Mouse (Mus musculus) CH12.LX (cell line): ENCODE measurements around the gene Bcorl1. TPM values are rescaled to one million over a fixed set of nuclear protein-coding genes. Genes with fewer than 3 reads are reported as not detected.

Source experiments
- DNase-seq: peaks from one replicate; pipeline ENCODE4 v3.0.0-alpha.2; 2013; ENCODE audit errors: extremely low read depth
- H3K27ac ChIP-seq: 2 replicates; pipeline ENCODE4 v1.5.1; 2012; ENCODE audit warnings: low read depth, mild to moderate bottlenecking, control low read depth, moderate library complexity; ENCODE audit not compliant: insufficient read depth
- H3K27me3 ChIP-seq: replicated peaks from 2 replicates; pipeline ENCODE3; 2012; ENCODE audit warnings: inconsistent platforms
- H3K36me3 ChIP-seq, 2 experiments: replicated peaks in 1 of 2; 2 replicates each; pipeline versions ENCODE3 to v1.6.1; 2012; ENCODE audit warnings: inconsistent platforms in 1 of 2, low read length in 1 of 2, mild to moderate bottlenecking in 1 of 2, mixed read lengths in 1 of 2, moderate library complexity in 1 of 2; ENCODE audit not compliant: control insufficient read depth in 1 of 2, insufficient read depth in 1 of 2
- H3K4me1 ChIP-seq, 2 experiments: 2 replicates each; pipeline ENCODE4 v1.6.1; 2012; ENCODE audit warnings: inconsistent platforms in 1 of 2, moderate library complexity in 1 of 2; ENCODE audit not compliant: insufficient read depth in 2 of 2, control insufficient read depth in 1 of 2
- H3K4me2 ChIP-seq: 2 replicates; pipeline ENCODE4 v1.6.1; 2012; ENCODE audit warnings: low read depth, mild to moderate bottlenecking, control low read depth; ENCODE audit not compliant: poor library complexity, insufficient read depth, severe bottlenecking
- H3K4me3 ChIP-seq, 3 experiments: fragments of 150-350 bp in 1 of 3; sonication (generic) in 1 of 3; replicated peaks in 1 of 3; 2 replicates each; pipeline versions ENCODE3 to v1.5.1; 2011 to 2012; ENCODE audit warnings: low read depth in 2 of 3, low read length in 2 of 3, mild to moderate bottlenecking in 2 of 3, moderate library complexity in 2 of 3, control low read depth in 1 of 3, improper control_type of control experiment in 1 of 3, inconsistent platforms in 1 of 3, mixed read lengths in 1 of 3; ENCODE audit not compliant: poor library complexity in 1 of 3
- H3K79me2 ChIP-seq: replicated peaks from 2 replicates; pipeline ENCODE4 v1.6.1; 2012; ENCODE audit warnings: mild to moderate bottlenecking, moderate library complexity; ENCODE audit not compliant: control insufficient read depth, poor library complexity, insufficient read depth, severe bottlenecking; ENCODE audit errors: extremely low read depth
- H3K9ac ChIP-seq: 2 replicates; pipeline ENCODE4 v1.6.1; 2012; ENCODE audit warnings: low read depth, mild to moderate bottlenecking, control low read depth, moderate library complexity; ENCODE audit not compliant: insufficient read depth
- H3K9me3 ChIP-seq: replicated peaks from 2 replicates; pipeline ENCODE3; 2012; ENCODE audit warnings: low read length, inconsistent platforms, mixed read lengths
- BHLHE40 ChIP-seq: IDR thresholded peaks from 2 replicates; pipeline ENCODE4 v1.6.1; 2011; ENCODE audit warnings: mild to moderate bottlenecking, low read depth, low read length, improper control_type of control experiment
- CHD1 ChIP-seq: IDR thresholded peaks from 2 replicates; pipeline ENCODE4 v1.6.1; 2012; ENCODE audit warnings: low read depth, low read length, improper control_type of control experiment, inconsistent platforms
- CHD2 ChIP-seq: IDR thresholded peaks from 2 replicates; pipeline ENCODE4 v1.6.1; 2011; ENCODE audit warnings: low read length, improper control_type of control experiment
- CTCF ChIP-seq, 2 experiments: IDR thresholded peaks in 1 of 2; conservative IDR thresholded peaks in 1 of 2; 2 replicates each; pipeline ENCODE4 v1.5.1; 2011 to 2012; ENCODE audit warnings: low read depth in 2 of 2, low read length in 2 of 2, improper control_type of control experiment in 1 of 2, inconsistent platforms in 1 of 2, mild to moderate bottlenecking in 1 of 2, moderate library complexity in 1 of 2
- E2F4 ChIP-seq: IDR thresholded peaks from 2 replicates; pipeline ENCODE4 v1.6.1; 2011; ENCODE audit warnings: low read depth, low read length, improper control_type of control experiment; ENCODE audit not compliant: insufficient replicate concordance
- ELF1 ChIP-seq: IDR thresholded peaks from 2 replicates; pipeline ENCODE4 v1.6.1; 2014; ENCODE audit warnings: low read depth, mild to moderate bottlenecking, inconsistent platforms, low read length, improper control_type of control experiment
- EP300 ChIP-seq: IDR thresholded peaks from 2 replicates; pipeline ENCODE4 v1.6.1; 2011; ENCODE audit warnings: low read length, improper control_type of control experiment
- ETS1 ChIP-seq: conservative IDR thresholded peaks from 2 replicates; pipeline ENCODE4 v1.6.1; 2012; ENCODE audit warnings: low read depth, mild to moderate bottlenecking, inconsistent platforms, low read length, improper control_type of control experiment, moderate library complexity
- GABPA ChIP-seq: IDR thresholded peaks from 2 replicates; pipeline ENCODE4 v1.6.1; 2012; ENCODE audit warnings: low read depth, low read length, improper control_type of control experiment, inconsistent platforms; ENCODE audit not compliant: insufficient replicate concordance
- HCFC1 ChIP-seq: IDR thresholded peaks from 2 replicates; pipeline ENCODE4 v1.6.1; 2012; ENCODE audit warnings: low read depth, mild to moderate bottlenecking, inconsistent platforms, low read length, improper control_type of control experiment
- IRF4 ChIP-seq: IDR thresholded peaks from 2 replicates; pipeline ENCODE4 v1.6.1; 2014; ENCODE audit warnings: low read depth, mild to moderate bottlenecking, inconsistent platforms, low read length, improper control_type of control experiment
- JUN ChIP-seq: IDR thresholded peaks from 2 replicates; pipeline ENCODE4 v1.6.1; 2011; ENCODE audit warnings: low read depth, mild to moderate bottlenecking, low read length, improper control_type of control experiment, moderate library complexity; ENCODE audit not compliant: insufficient read depth
- JUND ChIP-seq: conservative IDR thresholded peaks from 2 replicates; pipeline ENCODE4 v1.6.1; 2011; ENCODE audit warnings: low read depth, low read length, improper control_type of control experiment
- KAT2A ChIP-seq: IDR thresholded peaks from 2 replicates; pipeline ENCODE4 v1.6.1; 2012; ENCODE audit warnings: low read length, improper control_type of control experiment, inconsistent platforms; ENCODE audit not compliant: insufficient replicate concordance
- MAFK ChIP-seq: IDR thresholded peaks from 2 replicates; pipeline ENCODE4 v1.6.1; 2011; ENCODE audit warnings: low read length, improper control_type of control experiment; ENCODE audit not compliant: insufficient replicate concordance
- MAX ChIP-seq: IDR thresholded peaks from 2 replicates; pipeline ENCODE4 v1.6.1; 2011; ENCODE audit warnings: low read length, improper control_type of control experiment
- MAZ ChIP-seq: IDR thresholded peaks from 2 replicates; pipeline ENCODE4 v1.6.1; 2012; ENCODE audit warnings: low read depth, mild to moderate bottlenecking, inconsistent platforms, low read length, improper control_type of control experiment, moderate library complexity
- MEF2A ChIP-seq: IDR thresholded peaks from 2 replicates; pipeline ENCODE4 v1.6.1; 2014; ENCODE audit warnings: low read depth, mild to moderate bottlenecking, inconsistent platforms, low read length, improper control_type of control experiment, borderline replicate concordance
- MXI1 ChIP-seq: IDR thresholded peaks from 2 replicates; pipeline ENCODE4 v1.6.1; 2011; ENCODE audit warnings: mild to moderate bottlenecking, low read depth, low read length, improper control_type of control experiment
- MYC ChIP-seq: IDR thresholded peaks from 2 replicates; pipeline ENCODE4 v1.6.1; 2011; ENCODE audit warnings: low read depth, mild to moderate bottlenecking, improper control_type of control experiment, low read length
- NELFE ChIP-seq: IDR thresholded peaks from 2 replicates; pipeline ENCODE4 v1.6.1; 2011; ENCODE audit warnings: low read depth, low read length, improper control_type of control experiment
- NRF1 ChIP-seq: IDR thresholded peaks from 2 replicates; pipeline ENCODE4 v1.6.1; 2014; ENCODE audit warnings: low read depth, mild to moderate bottlenecking, inconsistent platforms, low read length, improper control_type of control experiment, moderate library complexity
- PAX5 ChIP-seq: IDR thresholded peaks from 2 replicates; pipeline ENCODE4 v1.6.1; 2012; ENCODE audit warnings: low read length, inconsistent platforms, mixed read lengths
- POLR2A ChIP-seq: IDR thresholded peaks from 2 replicates; pipeline ENCODE4 v1.6.1; 2011; ENCODE audit warnings: low read depth, mild to moderate bottlenecking, improper control_type of control experiment, low read length
- POLR2AphosphoS2 ChIP-seq: IDR thresholded peaks from 2 replicates; pipeline ENCODE4 v1.6.1; 2011; ENCODE audit warnings: low read depth, low read length, improper control_type of control experiment
- RAD21 ChIP-seq: IDR thresholded peaks from 2 replicates; pipeline ENCODE4 v1.6.1; 2011; ENCODE audit warnings: low read depth, mild to moderate bottlenecking, low read length, improper control_type of control experiment, moderate library complexity
- RCOR1 ChIP-seq: conservative IDR thresholded peaks from 2 replicates; pipeline ENCODE4 v1.6.1; 2012; ENCODE audit warnings: low read depth, mild to moderate bottlenecking, inconsistent platforms, low read length, improper control_type of control experiment
- SIN3A ChIP-seq: IDR thresholded peaks from 2 replicates; pipeline ENCODE4 v1.6.1; 2012; ENCODE audit warnings: low read length, improper control_type of control experiment, inconsistent platforms
- SMC3 ChIP-seq: IDR thresholded peaks from 2 replicates; pipeline ENCODE4 v1.6.1; 2011; ENCODE audit warnings: low read depth, low read length, improper control_type of control experiment
- TBP ChIP-seq: conservative IDR thresholded peaks from 2 replicates; pipeline ENCODE4 v1.6.1; 2011; ENCODE audit warnings: low read depth, low read length, improper control_type of control experiment
- TCF12 ChIP-seq: IDR thresholded peaks from 2 replicates; pipeline ENCODE4 v1.6.1; 2014; ENCODE audit warnings: low read depth, mild to moderate bottlenecking, inconsistent platforms, low read length, improper control_type of control experiment
- UBTF ChIP-seq: IDR thresholded peaks from 2 replicates; pipeline ENCODE4 v1.6.1; 2012; ENCODE audit warnings: low read depth, mild to moderate bottlenecking, inconsistent platforms, low read length, improper control_type of control experiment, moderate library complexity
- USF1 ChIP-seq: IDR thresholded peaks from 2 replicates; pipeline ENCODE4 v1.6.1; 2014; ENCODE audit warnings: low read depth, mild to moderate bottlenecking, inconsistent platforms, low read length, improper control_type of control experiment
- USF2 ChIP-seq: conservative IDR thresholded peaks from 2 replicates; pipeline ENCODE4 v1.6.1; 2011; ENCODE audit warnings: low read depth, low read length, improper control_type of control experiment
- ZC3H11A ChIP-seq: IDR thresholded peaks from 2 replicates; pipeline ENCODE4 v1.6.1; 2012; ENCODE audit warnings: low read depth, mild to moderate bottlenecking, inconsistent platforms, low read length, improper control_type of control experiment
- ZKSCAN1 ChIP-seq: IDR thresholded peaks from 2 replicates; pipeline ENCODE4 v1.6.1; 2012; ENCODE audit warnings: low read depth, inconsistent platforms, low read length, improper control_type of control experiment, borderline replicate concordance
- ZMIZ1 ChIP-seq: IDR thresholded peaks from 2 replicates; pipeline ENCODE4 v1.6.1; 2012; ENCODE audit warnings: low read depth, mild to moderate bottlenecking, inconsistent platforms, low read length, improper control_type of control experiment
- ZNF384 ChIP-seq: IDR thresholded peaks from 2 replicates; pipeline ENCODE4 v1.6.1; 2012; ENCODE audit warnings: low read depth, low read length, improper control_type of control experiment, inconsistent platforms
- dilution Hi-C: fragments of 300-500 bp; cut with MboI; formaldehyde crosslinking; loops from 2 replicates; pipeline ENCODE4 v1.14.3; 2020; ENCODE audit warnings: low sequenced_read_pairs; ENCODE audit not compliant: extremely low pct_unique_long_range_greater_than_20kb, extremely low pct_ligation_motif_present
- in situ Hi-C: fragments of 300-500 bp; cut with MboI; formaldehyde crosslinking; loops from 3 replicates; pipeline ENCODE4 v1.14.3; 2019; ENCODE audit warnings: low sequenced_read_pairs, low pct_ligation_motif_present, low pct_unique_long_range_greater_than_20kb, mixed read lengths
- polyA plus RNA-seq: library from polyadenylated mRNA; unstranded; fragments of >175 nt; gene quantifications from 2 replicates; pipeline ENCODE4 v1.2.1, GENCODE M21; 2012; ENCODE audit warnings: low read depth; ENCODE audit not compliant: insufficient read length
- total RNA-seq, 2 experiments: library from RNA; depleted of rRNA; stranded (reverse); fragments of 300-350 nt in 1 of 2; fragments of >200 nt in 1 of 2; gene quantifications; 2 replicates each; pipeline ENCODE4 v1.2.3; 2012 to 2014

The Bcorl1 gene
- total and polyA plus RNA-seq, 3 experiments, result 0.30 to 2.2 (median 1.9) TPM

GRCm38 (mm10) chrX:48452231-48452890 is 111.2 kb downstream of the Bcorl1 start:
- Histone ChIP-seq H3K4me2 (peak overlapping the region; percentile 68; the same call in 1 of the 2 replicates), H3K36me3 (peaks cover 0 to 9% of the 10 kb centered on the region in 2 experiments), H3K27me3 (no peaks in the 10 kb centered on the region), H3K4me1 (peaks cover 16 to 37% of the 10 kb centered on the region in 2 experiments), H3K9ac (peak overlapping the region; percentile 68), H3K9me3 (no peaks in the 10 kb centered on the region), H3K79me2 (peaks cover 18% of the 10 kb centered on the region), H3K27ac (peak overlapping the region; percentile 74; the same call in 1 of the 2 replicates), H3K4me3 (peak overlapping the region; percentile 40 to 88 (median 61))
- TF ChIP-seq KAT2A (no peak), CHD1 (no peak), MAZ (no peak), ELF1 (0 out of 2 replicates have a peak, but pooled peaks have one; percentile 16), NELFE (no peak), ZMIZ1 (no peak), BHLHE40 (peak; percentile 24; the same call in 1 of the 2 replicates), ZC3H11A (no peak), SIN3A (peak; percentile 93), MAX (no peak), SMC3 (no peak), E2F4 (no peak), TBP (no peak), RAD21 (no peak), RCOR1 (no peak), POLR2A (no peak), CTCF (conservative IDR thresholded peaks at IDR 0.05 in 1 of 2, IDR thresholded peaks at IDR 0.05 in 1 of 2; ENCODE audit: low read depth in 2 of 2, low read length in 2 of 2) (no peak), USF2 (no peak), TCF12 (peak; percentile 35; the same call in 1 of the 2 replicates), ZKSCAN1 (no peak), MAFK (no peak), ETS1 (peak; percentile 89), USF1 (no peak), POLR2AphosphoS2 (no peak), JUND (no peak), MYC (no peak), PAX5 (no peak), NRF1 (no peak), CHD2 (no peak), MXI1 (no peak), EP300 (no peak), JUN (peak; percentile 42; the same call in 1 of the 2 replicates), MEF2A (no peak), ZNF384 (no peak), UBTF (no peak), IRF4 (peak; percentile 23; the same call in 1 of the 2 replicates), HCFC1 (peak; percentile 28; the same call in 1 of the 2 replicates), GABPA (no peak)
- DNase-seq, result peak; percentile 33
- in situ Hi-C loops, result no loop called here
- dilution Hi-C loops, result no loop called here
